Mouse (Mus musculus): ENCODE measurements around the gene Nrxn2. TPM values are rescaled to one million over a fixed set of nuclear protein-coding genes. Genes with fewer than 3 reads are reported as not detected.

Gene Nrxn2
- total RNA-seq, 1 experiment: 9.5 TPM

- no peak for DNase-seq (ENCODE audit: low read depth, low spot score)
- Histone ChIP-seq H3K27ac (ENCODE audit: insufficient read depth, low read depth, low read length, poor library complexity, severe bottlenecking) (no peak overlapping the region), H3K4me3 (ENCODE audit: insufficient read depth in 1 of 2, low read depth in 1 of 2, low read length in 2 of 2, poor library complexity in 1 of 2, severe bottlenecking in 1 of 2) (no peak overlapping the region), H3K4me1 (ENCODE audit: control insufficient read depth in 2 of 2, insufficient read depth in 2 of 2, low read length in 2 of 2, poor library complexity in 1 of 2) (peaks cover 2 to 20% of the 10 kb centered on the region in 2 experiments; a peak in 2 of 4 replicates), H3K9ac (ENCODE audit: insufficient read depth, low read depth, low read length, poor library complexity, severe bottlenecking) (no peak overlapping the region), H3K36me3 (ENCODE audit: control insufficient read depth, insufficient read depth, low read length, poor library complexity, severe bottlenecking) (no peaks in the 10 kb centered on the region), H3K9me3 (ENCODE audit: control insufficient read depth, insufficient read depth, low read depth, low read length) (no peaks in the 10 kb centered on the region)
- TF ChIP-seq HCFC1 (IDR thresholded peaks at IDR 0.05; ENCODE audit: borderline replicate concordance, insufficient read depth, low read length): no peak
- TF ChIP-seq MAFK (IDR thresholded peaks at IDR 0.05; ENCODE audit: insufficient read depth, low read depth, low read length): no peak
- no peak for TF ChIP-seq CHD2 (IDR thresholded peaks at IDR 0.05; ENCODE audit: low read depth, low read length)
- TF ChIP-seq ZNF384 (IDR thresholded peaks at IDR 0.05; ENCODE audit: low read depth, low read length): no peak
- no peak for TF ChIP-seq ZC3H11A (IDR thresholded peaks at IDR 0.05; ENCODE audit: borderline replicate concordance, low read depth, low read length)
- in situ Hi-C loops (cut with MboI; ENCODE audit: low sequenced_read_pairs in 2 of 2, unreplicated experiment in 2 of 2): no loop called here
These were observed 30.2 kb downstream of the Nrxn2 start for GRCm38 (mm10) chr19:6448752-6449151.

- Histone ChIP-seq H3K27ac (ENCODE audit: insufficient read depth, low read depth, low read length, poor library complexity, severe bottlenecking) (no peak overlapping the region), H3K9ac (ENCODE audit: insufficient read depth, low read depth, low read length, poor library complexity, severe bottlenecking) (no peak overlapping the region), H3K4me1 (ENCODE audit: control insufficient read depth in 2 of 2, insufficient read depth in 2 of 2, low read length in 2 of 2, poor library complexity in 1 of 2) (peaks cover 2 to 20% of the 10 kb centered on the region in 2 experiments; a peak in 2 of 4 replicates), H3K9me3 (ENCODE audit: control insufficient read depth, insufficient read depth, low read depth, low read length) (no peaks in the 10 kb centered on the region), H3K36me3 (ENCODE audit: control insufficient read depth, insufficient read depth, low read length, poor library complexity, severe bottlenecking) (no peaks in the 10 kb centered on the region), H3K4me3 (ENCODE audit: insufficient read depth in 1 of 2, low read depth in 1 of 2, low read length in 2 of 2, poor library complexity in 1 of 2, severe bottlenecking in 1 of 2) (no peak overlapping the region)
- in situ Hi-C loops (cut with MboI; ENCODE audit: low sequenced_read_pairs in 2 of 2, unreplicated experiment in 2 of 2): no loop called here
- TF ChIP-seq HCFC1 (IDR thresholded peaks at IDR 0.05; ENCODE audit: borderline replicate concordance, insufficient read depth, low read length) (no peak), ZNF384 (IDR thresholded peaks at IDR 0.05; ENCODE audit: low read depth, low read length) (no peak), CHD2 (IDR thresholded peaks at IDR 0.05; ENCODE audit: low read depth, low read length) (no peak), MAFK (IDR thresholded peaks at IDR 0.05; ENCODE audit: insufficient read depth, low read depth, low read length) (no peak), ZC3H11A (IDR thresholded peaks at IDR 0.05; ENCODE audit: borderline replicate concordance, low read depth, low read length) (no peak)
- DNase-seq (ENCODE audit: low read depth, low spot score): no peak
These were observed 31.3 kb downstream of the Nrxn2 start for GRCm38 (mm10) chr19:6449841-6450240.

- in situ Hi-C loops (cut with MboI; ENCODE audit: low sequenced_read_pairs in 2 of 2, unreplicated experiment in 2 of 2): no loop called here
- Histone ChIP-seq H3K4me1 (ENCODE audit: control insufficient read depth in 2 of 2, insufficient read depth in 2 of 2, low read length in 2 of 2, poor library complexity in 1 of 2) (peaks cover 2 to 18% of the 10 kb centered on the region in 2 experiments; a peak in 2 of 4 replicates), H3K27ac (ENCODE audit: insufficient read depth, low read depth, low read length, poor library complexity, severe bottlenecking) (no peak overlapping the region), H3K9me3 (ENCODE audit: control insufficient read depth, insufficient read depth, low read depth, low read length) (no peaks in the 10 kb centered on the region), H3K9ac (ENCODE audit: insufficient read depth, low read depth, low read length, poor library complexity, severe bottlenecking) (no peak overlapping the region), H3K4me3 (ENCODE audit: insufficient read depth in 1 of 2, low read depth in 1 of 2, low read length in 2 of 2, poor library complexity in 1 of 2, severe bottlenecking in 1 of 2) (no peak overlapping the region), H3K36me3 (ENCODE audit: control insufficient read depth, insufficient read depth, low read length, poor library complexity, severe bottlenecking) (no peaks in the 10 kb centered on the region)
- peak; percentile 80 for DNase-seq (ENCODE audit: low read depth, low spot score)
- TF ChIP-seq ZNF384 (IDR thresholded peaks at IDR 0.05; ENCODE audit: low read depth, low read length) (no peak), HCFC1 (IDR thresholded peaks at IDR 0.05; ENCODE audit: borderline replicate concordance, insufficient read depth, low read length) (peak; percentile 98)
These were observed 33.5 kb downstream of the Nrxn2 start for GRCm38 (mm10) chr19:6452030-6452494.

- Histone ChIP-seq H3K9ac (ENCODE audit: insufficient read depth, low read depth, low read length, poor library complexity, severe bottlenecking) (peak overlapping the region; percentile 45; the same call in 1 of the 2 replicates), H3K4me1 (ENCODE audit: control insufficient read depth in 2 of 2, insufficient read depth in 2 of 2, low read length in 2 of 2, poor library complexity in 1 of 2) (peaks cover 2 to 18% of the 10 kb centered on the region in 2 experiments; a peak in 2 of 4 replicates), H3K4me3 (ENCODE audit: insufficient read depth in 1 of 2, low read depth in 1 of 2, low read length in 2 of 2, poor library complexity in 1 of 2, severe bottlenecking in 1 of 2) (no peak overlapping the region), H3K36me3 (ENCODE audit: control insufficient read depth, insufficient read depth, low read length, poor library complexity, severe bottlenecking) (no peaks in the 10 kb centered on the region), H3K9me3 (ENCODE audit: control insufficient read depth, insufficient read depth, low read depth, low read length) (no peaks in the 10 kb centered on the region), H3K27ac (ENCODE audit: insufficient read depth, low read depth, low read length, poor library complexity, severe bottlenecking) (0 out of 2 replicates have a peak overlapping the region, but pooled peaks have one; percentile 7)
- in situ Hi-C loops (cut with MboI; ENCODE audit: low sequenced_read_pairs in 2 of 2, unreplicated experiment in 2 of 2): no loop called here
- DNase-seq (ENCODE audit: low read depth, low spot score): peak; percentile 51
- TF ChIP-seq HCFC1 (IDR thresholded peaks at IDR 0.05; ENCODE audit: borderline replicate concordance, insufficient read depth, low read length) (0 out of 2 replicates have a peak, but pooled peaks have one; percentile 52), CHD2 (IDR thresholded peaks at IDR 0.05; ENCODE audit: low read depth, low read length) (no peak), ZNF384 (IDR thresholded peaks at IDR 0.05; ENCODE audit: low read depth, low read length) (0 out of 2 replicates have a peak, but pooled peaks have one; percentile 29), ZC3H11A (IDR thresholded peaks at IDR 0.05; ENCODE audit: borderline replicate concordance, low read depth, low read length) (no peak), MAFK (IDR thresholded peaks at IDR 0.05; ENCODE audit: insufficient read depth, low read depth, low read length) (no peak)
These were observed 34.3 kb downstream of the Nrxn2 start for GRCm38 (mm10) chr19:6452672-6453310.
